Mouse (Mus musculus) embryonic facial prominence, embryonic 10.5 days (tissue): ENCODE results near the gene 1700003F12Rik. TPM values are rescaled to one million over a fixed set of nuclear protein-coding genes. Genes with fewer than 3 reads are reported as not detected.

ENCODE experiments used
- DNase-seq: peaks from one replicate; pipeline ENCODE4 v3.0.0-alpha.2; 2017; ENCODE audit warnings: low spot score
- H3K27ac ChIP-seq: fragments of 300-500 bp; sonication (generic); replicated peaks from 2 replicates; pipeline ENCODE4 v1.5.1; 2016; ENCODE audit warnings: mild to moderate bottlenecking
- H3K27me3 ChIP-seq: fragments of 300-500 bp; sonication (generic); replicated peaks from 2 replicates; pipeline ENCODE4 v1.6.1; 2016; ENCODE audit warnings: low read depth, mild to moderate bottlenecking; ENCODE audit not compliant: poor library complexity, severe bottlenecking
- H3K36me3 ChIP-seq: fragments of 300-500 bp; sonication (generic); replicated peaks from 2 replicates; pipeline ENCODE4 v1.6.1; 2016; ENCODE audit warnings: mild to moderate bottlenecking, moderate library complexity
- H3K4me1 ChIP-seq: fragments of 300-500 bp; sonication (generic); 2 replicates; pipeline ENCODE4 v1.6.1; 2016
- H3K4me3 ChIP-seq: fragments of 300-500 bp; sonication (generic); 2 replicates; pipeline ENCODE4 v1.5.1; 2016; ENCODE audit warnings: mild to moderate bottlenecking, moderate library complexity
- H3K9me3 ChIP-seq: fragments of 300-500 bp; sonication (generic); 2 replicates; pipeline ENCODE4 v1.6.1; 2016; ENCODE audit warnings: mild to moderate bottlenecking
- WGBS: fragments of 180-500 bp; shearing (Covaris S2); methylation state at CpG from one replicate; pipeline ENCODE4 v1.1.7; 2016; 5-methylcytosine and 5-hydroxymethylcytosine counted together
- polyA plus RNA-seq: library from polyadenylated mRNA; unstranded; fragments of >200 nt; fragmentation: Nextera tagmentation; extraction: Ambion mirVana; gene quantifications from 2 replicates; pipeline ENCODE4 v1.2.1, GENCODE M21; 2016

The 1700003F12Rik gene
- 1.3 and 2.9 TPM in 2 replicates for polyA plus RNA-seq

- Histone ChIP-seq H3K9me3 (no peaks in the 10 kb centered on the region), H3K27me3 (peaks cover 35% of the 10 kb centered on the region), H3K4me1 (peaks cover 17% of the 10 kb centered on the region), H3K27ac (no peak within 1 kb of the TSS), H3K4me3 (no peak within 1 kb of the TSS), H3K36me3 (no peaks in the 10 kb centered on the region; the same call in 1 of the 2 replicates)
- DNase-seq = no peak
- 87% methylated on average over 10 of the region's 10 CpGs for WGBS
Observed at GRCm38 (mm10) chr2:154546711-154547110, at the start of gene 1700003F12Rik. Gene 1700003F12Rik, plus strand, starts transcription at chr2:154547085.

- WGBS = 79% methylated on average over 5 of the region's 5 CpGs
- Histone ChIP-seq H3K27me3 (no peaks in the 10 kb centered on the region), H3K4me3 (no peak overlapping the region), H3K4me1 (no peaks in the 10 kb centered on the region), H3K9me3 (no peaks in the 10 kb centered on the region), H3K27ac (no peak overlapping the region), H3K36me3 (peaks cover 39% of the 10 kb centered on the region)
- no peak for DNase-seq
Observed at GRCm38 (mm10) chr2:154498571-154498970, 48.3 kb upstream of the 1700003F12Rik start.

GRCm38 (mm10) chr2:154499717-154500247 lies 47.1 kb upstream of the 1700003F12Rik start:
- no peak for DNase-seq
- WGBS = 97% methylated on average over 2 of the region's 2 CpGs
- no peaks in the 10 kb centered on the region for H3K27me3 ChIP-seq
- no peaks in the 10 kb centered on the region for H3K9me3 ChIP-seq
- H3K4me3 ChIP-seq = no peak overlapping the region
- H3K4me1 ChIP-seq = no peaks in the 10 kb centered on the region
- no peak overlapping the region for H3K27ac ChIP-seq
- H3K36me3 ChIP-seq = peaks cover 51% of the 10 kb centered on the region

- Histone ChIP-seq H3K27ac (no peak overlapping the region), H3K9me3 (no peaks in the 10 kb centered on the region), H3K27me3 (no peaks in the 10 kb centered on the region), H3K4me1 (no peaks in the 10 kb centered on the region), H3K4me3 (no peak overlapping the region), H3K36me3 (peaks cover 58% of the 10 kb centered on the region)
- 84% methylated on average over 3 of the region's 3 CpGs for WGBS
- DNase-seq = no peak
Observed at GRCm38 (mm10) chr2:154500758-154501157, 46.1 kb upstream of the 1700003F12Rik start.

GRCm38 (mm10) chr2:154507076-154507475 lies 39.8 kb upstream of the 1700003F12Rik start:
- no peaks in the 10 kb centered on the region for H3K27me3 ChIP-seq
- DNase-seq = no peak
- H3K4me1 ChIP-seq = no peaks in the 10 kb centered on the region
- no peaks in the 10 kb centered on the region for H3K9me3 ChIP-seq
- no peak overlapping the region for H3K27ac ChIP-seq
- H3K36me3 ChIP-seq = peaks cover 94% of the 10 kb centered on the region
- WGBS = 80% methylated on average over 2 of the region's 2 CpGs
- H3K4me3 ChIP-seq = no peak overlapping the region

GRCm38 (mm10) chr2:154507566-154508283 lies 39.2 kb upstream of the 1700003F12Rik start:
- H3K27me3 ChIP-seq = no peaks in the 10 kb centered on the region
- H3K4me1 ChIP-seq = no peaks in the 10 kb centered on the region
- peaks cover 97% of the 10 kb centered on the region for H3K36me3 ChIP-seq
- WGBS = 83% methylated on average over 9 of the region's 9 CpGs
- H3K9me3 ChIP-seq = no peaks in the 10 kb centered on the region
- no peak for DNase-seq
- H3K4me3 ChIP-seq = no peak overlapping the region
- no peak overlapping the region for H3K27ac ChIP-seq

GRCm38 (mm10) chr2:154508450-154508849 lies 38.4 kb upstream of the 1700003F12Rik start:
- H3K4me3 ChIP-seq = no peak overlapping the region

GRCm38 (mm10) chr2:154510141-154510540 lies 36.7 kb upstream of the 1700003F12Rik start:
- DNase-seq = no peak
- H3K27me3 ChIP-seq = no peaks in the 10 kb centered on the region
- no peaks in the 10 kb centered on the region for H3K9me3 ChIP-seq
- H3K27ac ChIP-seq = no peak overlapping the region
- H3K4me3 ChIP-seq = no peak overlapping the region
- no peaks in the 10 kb centered on the region for H3K4me1 ChIP-seq
- H3K36me3 ChIP-seq = peaks cover 87% of the 10 kb centered on the region
- 90% methylated on average over 3 of the region's 3 CpGs for WGBS

More at GRCm38 (mm10) chr2:154508450-154508849, 38.4 kb upstream of the 1700003F12Rik start:
- WGBS = 92% methylated on average over 4 of the region's 4 CpGs
- Histone ChIP-seq H3K9me3 (no peaks in the 10 kb centered on the region), H3K4me1 (no peaks in the 10 kb centered on the region), H3K27ac (no peak overlapping the region), H3K27me3 (no peaks in the 10 kb centered on the region), H3K36me3 (peaks cover 96% of the 10 kb centered on the region)
- DNase-seq = no peak

GRCm38 (mm10) chr2:154516944-154517343 lies 29.9 kb upstream of the 1700003F12Rik start:
- H3K27ac ChIP-seq = no peak overlapping the region
- H3K36me3 ChIP-seq = peaks cover 81% of the 10 kb centered on the region
- H3K27me3 ChIP-seq = no peaks in the 10 kb centered on the region
- no peaks in the 10 kb centered on the region for H3K9me3 ChIP-seq
- no peak overlapping the region for H3K4me3 ChIP-seq
- H3K4me1 ChIP-seq = no peaks in the 10 kb centered on the region
- 86% methylated on average over 3 of the region's 3 CpGs for WGBS
- no peak for DNase-seq

- 90% methylated on average over 5 of the region's 5 CpGs for WGBS
- H3K27me3 ChIP-seq = no peaks in the 10 kb centered on the region
- no peaks in the 10 kb centered on the region for H3K4me1 ChIP-seq
- peaks cover 81% of the 10 kb centered on the region for H3K36me3 ChIP-seq
- DNase-seq = no peak
- no peaks in the 10 kb centered on the region for H3K9me3 ChIP-seq
- no peak overlapping the region for H3K4me3 ChIP-seq
- H3K27ac ChIP-seq = no peak overlapping the region
Observed at GRCm38 (mm10) chr2:154517424-154517823, 29.5 kb upstream of the 1700003F12Rik start.

- DNase-seq = no peak
- H3K27me3 ChIP-seq = no peaks in the 10 kb centered on the region
- H3K36me3 ChIP-seq = peaks cover 93% of the 10 kb centered on the region
Observed at GRCm38 (mm10) chr2:154521449-154521848, 25.4 kb upstream of the 1700003F12Rik start.

GRCm38 (mm10) chr2:154522334-154522733 lies 24.6 kb upstream of the 1700003F12Rik start:
- Histone ChIP-seq H3K36me3 (peaks cover 93% of the 10 kb centered on the region), H3K4me3 (no peak overlapping the region), H3K27me3 (no peaks in the 10 kb centered on the region), H3K4me1 (no peaks in the 10 kb centered on the region), H3K27ac (no peak overlapping the region), H3K9me3 (no peaks in the 10 kb centered on the region)
- WGBS = 91% methylated on average over 5 of the region's 5 CpGs
- DNase-seq = no peak

More at GRCm38 (mm10) chr2:154521449-154521848, 25.4 kb upstream of the 1700003F12Rik start:
- Histone ChIP-seq H3K4me1 (no peaks in the 10 kb centered on the region), H3K4me3 (no peak overlapping the region), H3K27ac (no peak overlapping the region), H3K9me3 (no peaks in the 10 kb centered on the region)

- 92% methylated on average over 2 of the region's 2 CpGs for WGBS
- no peaks in the 10 kb centered on the region for H3K27me3 ChIP-seq
- no peaks in the 10 kb centered on the region for H3K4me1 ChIP-seq
- H3K4me3 ChIP-seq = no peak overlapping the region
- no peak for DNase-seq
- H3K9me3 ChIP-seq = no peaks in the 10 kb centered on the region
- H3K27ac ChIP-seq = no peak overlapping the region
- H3K36me3 ChIP-seq = peaks cover 93% of the 10 kb centered on the region
Observed at GRCm38 (mm10) chr2:154525285-154525684, 21.6 kb upstream of the 1700003F12Rik start.
